Mouse (Mus musculus) ES-Bruce4 (cell line): ENCODE measurements at regions not wholly inside any gene's neighbourhood (a gene's known extent, or its start where the extent isn't known, plus 50 kb on each side); places are given as distances from the start of the nearest gene placed in this dataset.

Experiments used
- H3K27ac ChIP-seq: 2 replicates; pipeline ENCODE4 v1.5.1; 2012; ENCODE audit warnings: low read length, inconsistent platforms; ENCODE audit not compliant: insufficient read depth
- H3K27me3 ChIP-seq: 2 replicates; pipeline ENCODE4 v1.6.1; 2012; ENCODE audit warnings: mild to moderate bottlenecking, low read length, inconsistent platforms; ENCODE audit not compliant: control insufficient read depth, poor library complexity, insufficient read depth, severe bottlenecking
- H3K36me3 ChIP-seq: 2 replicates; pipeline ENCODE4 v1.6.1; 2012; ENCODE audit warnings: inconsistent platforms, mild to moderate bottlenecking, low read length, moderate library complexity; ENCODE audit not compliant: control insufficient read depth, poor library complexity, insufficient read depth, severe bottlenecking
- H3K4me1 ChIP-seq: one replicate; pipeline ENCODE4 v1.8.1; 2011; ENCODE audit warnings: low read length; ENCODE audit not compliant: control insufficient read depth, insufficient read depth
- H3K4me3 ChIP-seq: 2 replicates; pipeline ENCODE4 v1.5.1; 2011; ENCODE audit warnings: low read depth, mild to moderate bottlenecking, low read length
- H3K9ac ChIP-seq: 2 replicates; pipeline ENCODE4 v1.6.1; 2012; ENCODE audit warnings: low read depth, mild to moderate bottlenecking, inconsistent platforms; ENCODE audit not compliant: poor library complexity, severe bottlenecking
- H3K9me3 ChIP-seq: replicated peaks from 2 replicates; pipeline ENCODE4 v1.6.1; 2012; ENCODE audit warnings: mild to moderate bottlenecking, low read length, inconsistent platforms; ENCODE audit not compliant: control insufficient read depth, poor library complexity, insufficient read depth, severe bottlenecking
- CTCF ChIP-seq: IDR thresholded peaks from one replicate; pipeline ENCODE4 v1.8.1; 2011; ENCODE audit warnings: low read depth, low read length
- EP300 ChIP-seq: IDR thresholded peaks from 2 replicates; pipeline ENCODE4 v1.6.1; 2011; ENCODE audit warnings: low read depth, low read length; ENCODE audit not compliant: insufficient read depth
- POLR2A ChIP-seq: IDR thresholded peaks from one replicate; pipeline ENCODE4 v1.8.1; 2011; ENCODE audit warnings: low read length; ENCODE audit not compliant: insufficient read depth

GRCm38 (mm10) chr10:116726031-116726430, 144.7 kb upstream of the Cnot2 start:
- Histone ChIP-seq H3K9ac (no peak overlapping the region), H3K4me3 (no peak overlapping the region), H3K27me3 (no peaks in the 10 kb centered on the region; the same call in 1 of the 2 replicates), H3K36me3 (no peaks in the 10 kb centered on the region), H3K4me1 (no peaks in the 10 kb centered on the region), H3K27ac (no peak overlapping the region), H3K9me3 (no peaks in the 10 kb centered on the region)
- no peak for TF ChIP-seq CTCF
- TF ChIP-seq EP300, result no peak
- no peak for TF ChIP-seq POLR2A

GRCm38 (mm10) chr10:116721986-116722385, 140.7 kb upstream of the Cnot2 start:
- Histone ChIP-seq H3K9ac (no peak overlapping the region), H3K4me1 (no peaks in the 10 kb centered on the region), H3K36me3 (no peaks in the 10 kb centered on the region), H3K9me3 (no peaks in the 10 kb centered on the region), H3K4me3 (no peak overlapping the region), H3K27ac (no peak overlapping the region), H3K27me3 (no peaks in the 10 kb centered on the region; the same call in 1 of the 2 replicates)
- TF ChIP-seq POLR2A (no peak), CTCF (no peak), EP300 (no peak)

- H3K27ac ChIP-seq, result no peak overlapping the region
- no peak overlapping the region for H3K9ac ChIP-seq
- H3K36me3 ChIP-seq, result no peaks in the 10 kb centered on the region
- no peaks in the 10 kb centered on the region for H3K9me3 ChIP-seq
- no peak for TF ChIP-seq POLR2A
- no peak for TF ChIP-seq EP300
- no peak for TF ChIP-seq CTCF
- no peak overlapping the region for H3K4me3 ChIP-seq
- H3K27me3 ChIP-seq, result no peaks in the 10 kb centered on the region; the same call in 1 of the 2 replicates
- H3K4me1 ChIP-seq, result no peaks in the 10 kb centered on the region
Observed at GRCm38 (mm10) chr10:116719616-116720015, 138.3 kb upstream of the Cnot2 start.

GRCm38 (mm10) chr10:116717961-116718360, 136.7 kb upstream of the Cnot2 start:
- no peaks in the 10 kb centered on the region for H3K4me1 ChIP-seq
- H3K36me3 ChIP-seq, result no peaks in the 10 kb centered on the region
- H3K27me3 ChIP-seq, result no peaks in the 10 kb centered on the region; the same call in 1 of the 2 replicates
- H3K27ac ChIP-seq, result no peak overlapping the region
- H3K4me3 ChIP-seq, result no peak overlapping the region
- H3K9me3 ChIP-seq, result no peaks in the 10 kb centered on the region
- TF ChIP-seq POLR2A, result no peak
- TF ChIP-seq CTCF, result no peak
- no peak for TF ChIP-seq EP300
- H3K9ac ChIP-seq, result no peak overlapping the region

GRCm38 (mm10) chr10:116717017-116717643, 135.8 kb upstream of the Cnot2 start:
- Histone ChIP-seq H3K27me3 (no peaks in the 10 kb centered on the region; the same call in 1 of the 2 replicates), H3K9ac (no peak overlapping the region), H3K4me1 (no peaks in the 10 kb centered on the region), H3K27ac (no peak overlapping the region), H3K4me3 (no peak overlapping the region), H3K36me3 (no peaks in the 10 kb centered on the region), H3K9me3 (no peaks in the 10 kb centered on the region)
- TF ChIP-seq EP300 (no peak), POLR2A (no peak), CTCF (no peak)

GRCm38 (mm10) chr10:116713456-116713855, 132.1 kb upstream of the Cnot2 start:
- H3K9ac ChIP-seq, result no peak overlapping the region
- H3K4me3 ChIP-seq, result no peak overlapping the region
- no peaks in the 10 kb centered on the region for H3K4me1 ChIP-seq
- H3K27ac ChIP-seq, result no peak overlapping the region
- no peaks in the 10 kb centered on the region for H3K36me3 ChIP-seq
- no peaks in the 10 kb centered on the region for H3K9me3 ChIP-seq
- no peaks in the 10 kb centered on the region for H3K27me3 ChIP-seq
- no peak for TF ChIP-seq CTCF
- no peak for TF ChIP-seq EP300
- no peak for TF ChIP-seq POLR2A

- no peak for TF ChIP-seq POLR2A
- TF ChIP-seq EP300, result no peak
- TF ChIP-seq CTCF, result no peak
- Histone ChIP-seq H3K9me3 (no peaks in the 10 kb centered on the region), H3K27me3 (no peaks in the 10 kb centered on the region), H3K4me1 (no peaks in the 10 kb centered on the region), H3K36me3 (no peaks in the 10 kb centered on the region), H3K27ac (no peak overlapping the region), H3K4me3 (no peak overlapping the region), H3K9ac (no peak overlapping the region)
Observed at GRCm38 (mm10) chr10:116707025-116707424, 125.7 kb upstream of the Cnot2 start.
